Mouse (Mus musculus): Measurements from ENCODE around the gene Cry2. TPM values are rescaled to one million over a fixed set of nuclear protein-coding genes. Genes with fewer than 3 reads are reported as not detected.

Cry2 gene
- polyA plus RNA-seq, 1 experiment from 2014 or later, result 29.8 TPM

DNA sequence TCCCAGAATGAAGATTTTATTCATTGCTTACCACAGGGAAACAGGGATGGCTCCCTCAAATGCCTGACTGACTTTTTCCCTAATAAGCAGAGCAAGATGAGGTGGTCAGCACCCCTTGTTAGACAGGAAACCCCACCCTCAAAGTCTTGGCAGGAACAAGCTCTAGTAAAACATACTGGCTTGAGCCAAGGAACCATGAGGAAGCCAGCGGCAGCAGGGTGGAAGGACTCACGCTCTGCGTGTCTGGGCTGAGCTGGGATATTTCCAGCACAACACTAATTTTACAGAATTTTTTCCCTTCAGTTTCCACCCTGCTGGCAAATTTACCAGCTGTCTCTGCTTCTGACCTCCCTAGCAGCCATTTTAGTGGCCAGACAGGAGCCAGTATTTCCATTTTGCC, 7.4 kb downstream of the Cry2 start:
- no peak overlapping the region; the same call in 1 of the 2 replicates for H3K9ac ChIP-seq (ENCODE audit: low read length)
- peak overlapping the region; percentile 69; the same call in 1 of the 2 replicates for H3K27ac ChIP-seq (ENCODE audit: low read length)
- no peak for ATAC-seq (ENCODE audit: low read depth)
- H3K9me3 ChIP-seq (ENCODE audit: control insufficient read depth, low read length), result no peaks in the 10 kb centered on the region
- no peak overlapping the region for H3K4me3 ChIP-seq (ENCODE audit: low read length)
- H3K36me3 ChIP-seq (ENCODE audit: control insufficient read depth, insufficient read depth, low read length), result peaks cover 13% of the 10 kb centered on the region
- no peak overlapping the region for H3K4me2 ChIP-seq (ENCODE audit: low read depth, low read length)
- peaks cover 77% of the 10 kb centered on the region for H3K4me1 ChIP-seq (replicated peaks; ENCODE audit: control insufficient read depth, insufficient read depth, low read length)
- WGBS, result 52% methylated on average over 3 of the region's 3 CpGs
- no peaks in the 10 kb centered on the region for H3K27me3 ChIP-seq (ENCODE audit: control insufficient read depth, insufficient read depth, low read depth, low read length)

GRCm38 (mm10) chr2:92425366-92425765, 8.5 kb downstream of the Cry2 start:
- peaks cover 67% of the 10 kb centered on the region for H3K4me1 ChIP-seq (replicated peaks; ENCODE audit: control insufficient read depth, insufficient read depth, low read length)
- H3K9me3 ChIP-seq (ENCODE audit: control insufficient read depth, low read length), result no peaks in the 10 kb centered on the region
- no peak overlapping the region for H3K4me3 ChIP-seq (ENCODE audit: low read length)
- H3K27me3 ChIP-seq (ENCODE audit: control insufficient read depth, insufficient read depth, low read depth, low read length), result no peaks in the 10 kb centered on the region
- H3K9ac ChIP-seq (ENCODE audit: low read length), result no peak overlapping the region
- peak overlapping the region; percentile 70 for H3K27ac ChIP-seq (ENCODE audit: low read length)
- 62% methylated on average over 4 of the region's 4 CpGs for WGBS
- H3K36me3 ChIP-seq (ENCODE audit: control insufficient read depth, insufficient read depth, low read length), result peaks cover 18% of the 10 kb centered on the region
- H3K4me2 ChIP-seq (ENCODE audit: low read depth, low read length), result peak overlapping the region; percentile 34
- ATAC-seq (ENCODE audit: low read depth), result no peak

DNA sequence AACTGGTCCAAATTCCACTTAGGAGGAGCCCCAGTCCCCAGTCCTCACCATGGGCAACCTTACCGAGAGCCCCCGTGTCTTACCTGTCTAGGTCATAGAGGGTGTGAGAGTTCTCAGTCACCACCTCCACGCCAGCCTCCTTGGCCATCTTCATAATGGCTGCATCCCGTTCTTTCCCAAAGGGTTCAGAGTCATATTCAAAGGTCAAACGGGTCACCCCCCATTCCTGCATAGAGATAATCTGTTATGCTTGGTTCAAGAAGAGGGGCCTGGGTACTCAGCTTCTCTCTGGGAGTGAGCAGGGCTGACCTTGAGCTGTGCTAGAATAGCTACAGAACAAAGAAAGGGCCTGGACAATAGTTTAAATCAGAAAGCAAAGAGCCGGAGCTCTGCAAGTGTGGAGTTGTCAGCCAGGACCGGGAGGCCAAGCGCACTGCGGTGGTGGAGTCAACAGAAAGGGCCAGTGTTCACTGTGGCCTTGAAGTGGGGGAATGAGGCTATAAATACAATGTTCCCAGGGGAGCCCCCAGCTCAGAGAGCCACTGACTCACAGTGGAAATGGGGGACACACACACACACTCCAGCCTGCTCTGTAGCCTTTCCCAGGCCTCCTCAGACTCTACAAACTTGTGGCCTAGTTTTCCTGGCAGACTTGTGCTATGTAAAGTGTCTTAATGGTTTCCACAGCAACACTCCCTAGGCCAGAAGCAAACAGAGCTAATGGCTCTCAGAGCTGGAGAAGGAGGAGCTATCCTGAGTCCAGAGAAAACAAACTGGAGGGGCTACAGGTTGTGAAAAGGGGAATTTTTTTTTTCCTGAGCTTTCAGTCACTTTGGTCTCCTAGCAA, 9.2 kb downstream of the Cry2 start:
- no peaks in the 10 kb centered on the region for H3K27me3 ChIP-seq (ENCODE audit: control insufficient read depth, insufficient read depth, low read depth, low read length)
- peaks cover 23% of the 10 kb centered on the region for H3K36me3 ChIP-seq (ENCODE audit: control insufficient read depth, insufficient read depth, low read length)
- ATAC-seq (ENCODE audit: low read depth), result peak; percentile 67
- H3K4me1 ChIP-seq (replicated peaks; ENCODE audit: control insufficient read depth, insufficient read depth, low read length), result peaks cover 61% of the 10 kb centered on the region
- 59% methylated on average over 9 of the region's 9 CpGs for WGBS
- H3K4me2 ChIP-seq (ENCODE audit: low read depth, low read length), result peak overlapping the region; percentile 25
- no peaks in the 10 kb centered on the region for H3K9me3 ChIP-seq (ENCODE audit: control insufficient read depth, low read length)
- peak overlapping the region; percentile 86 for H3K27ac ChIP-seq (ENCODE audit: low read length)
- H3K9ac ChIP-seq (ENCODE audit: low read length), result peak overlapping the region; percentile 39; the same call in 1 of the 2 replicates
- no peak overlapping the region for H3K4me3 ChIP-seq (ENCODE audit: low read length)

DNA sequence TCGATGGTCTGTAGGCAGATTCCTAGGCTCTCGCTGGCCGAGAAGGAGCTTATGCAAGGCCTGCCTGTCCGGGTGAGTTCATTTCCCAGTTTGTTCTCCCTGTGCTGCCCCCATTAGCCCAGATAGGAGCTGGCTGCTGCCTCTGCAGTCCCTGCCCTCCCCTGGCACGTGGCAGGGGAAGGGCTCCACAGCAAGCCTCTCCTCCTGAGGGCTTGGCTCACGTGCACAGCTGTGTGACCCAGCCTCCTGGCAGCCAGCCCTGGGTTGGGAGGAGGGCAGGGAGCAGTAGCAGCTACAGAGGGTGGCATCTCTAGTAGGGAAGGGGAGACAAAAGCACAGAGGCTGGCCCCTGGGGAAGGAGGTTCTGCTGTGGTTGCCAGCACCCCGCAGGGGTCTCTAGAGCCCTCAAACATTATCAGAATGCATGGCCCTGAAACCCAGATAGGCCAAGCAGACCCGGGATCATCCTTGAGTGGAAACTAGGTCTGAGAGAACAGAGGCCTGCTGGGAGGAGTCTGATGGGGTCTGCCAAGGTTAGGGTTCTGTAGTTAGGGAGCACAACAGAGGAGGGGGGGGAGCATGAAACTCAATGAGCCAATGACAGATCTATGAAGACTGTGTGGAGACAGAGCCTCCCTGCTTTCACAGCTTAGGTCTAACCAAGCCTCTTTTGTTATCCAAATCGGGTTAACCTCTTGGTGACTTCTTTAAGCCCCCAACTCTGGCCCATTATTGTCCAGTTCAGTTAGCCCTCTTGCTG, 10.0 kb downstream of the Cry2 start:
- H3K27me3 ChIP-seq (ENCODE audit: control insufficient read depth, insufficient read depth, low read depth, low read length), result no peaks in the 10 kb centered on the region
- no peak overlapping the region for H3K4me2 ChIP-seq (ENCODE audit: low read depth, low read length)
- ATAC-seq (ENCODE audit: low read depth), result peak; percentile 78
- peaks cover 54% of the 10 kb centered on the region for H3K4me1 ChIP-seq (replicated peaks; ENCODE audit: control insufficient read depth, insufficient read depth, low read length)
- H3K36me3 ChIP-seq (ENCODE audit: control insufficient read depth, insufficient read depth, low read length), result peaks cover 25% of the 10 kb centered on the region
- H3K9me3 ChIP-seq (ENCODE audit: control insufficient read depth, low read length), result no peaks in the 10 kb centered on the region
- 55% methylated on average over 9 of the region's 9 CpGs for whole genome bisulfite sequencing
- peak overlapping the region; percentile 8 for H3K9ac ChIP-seq (ENCODE audit: low read length)
- no peak overlapping the region for H3K4me3 ChIP-seq (ENCODE audit: low read length)
- peak overlapping the region; percentile 86 for H3K27ac ChIP-seq (ENCODE audit: low read length)

GRCm38 (mm10) chr2:92423156-92423555, 10.7 kb downstream of the Cry2 start:
- no peak for ATAC-seq (ENCODE audit: low read depth)
- WGBS, result 92% methylated on average over 9 of the region's 9 CpGs
- Histone ChIP-seq H3K36me3 (ENCODE audit: control insufficient read depth, insufficient read depth, low read length) (peaks cover 31% of the 10 kb centered on the region), H3K9ac (ENCODE audit: low read length) (no peak overlapping the region), H3K4me2 (ENCODE audit: low read depth, low read length) (no peak overlapping the region), H3K27me3 (ENCODE audit: control insufficient read depth, insufficient read depth, low read depth, low read length) (no peaks in the 10 kb centered on the region), H3K4me1 (replicated peaks; ENCODE audit: control insufficient read depth, insufficient read depth, low read length) (peaks cover 47% of the 10 kb centered on the region), H3K27ac (ENCODE audit: low read length) (peak overlapping the region; percentile 86), H3K4me3 (ENCODE audit: low read length) (no peak overlapping the region), H3K9me3 (ENCODE audit: control insufficient read depth, low read length) (no peaks in the 10 kb centered on the region)

DNA sequence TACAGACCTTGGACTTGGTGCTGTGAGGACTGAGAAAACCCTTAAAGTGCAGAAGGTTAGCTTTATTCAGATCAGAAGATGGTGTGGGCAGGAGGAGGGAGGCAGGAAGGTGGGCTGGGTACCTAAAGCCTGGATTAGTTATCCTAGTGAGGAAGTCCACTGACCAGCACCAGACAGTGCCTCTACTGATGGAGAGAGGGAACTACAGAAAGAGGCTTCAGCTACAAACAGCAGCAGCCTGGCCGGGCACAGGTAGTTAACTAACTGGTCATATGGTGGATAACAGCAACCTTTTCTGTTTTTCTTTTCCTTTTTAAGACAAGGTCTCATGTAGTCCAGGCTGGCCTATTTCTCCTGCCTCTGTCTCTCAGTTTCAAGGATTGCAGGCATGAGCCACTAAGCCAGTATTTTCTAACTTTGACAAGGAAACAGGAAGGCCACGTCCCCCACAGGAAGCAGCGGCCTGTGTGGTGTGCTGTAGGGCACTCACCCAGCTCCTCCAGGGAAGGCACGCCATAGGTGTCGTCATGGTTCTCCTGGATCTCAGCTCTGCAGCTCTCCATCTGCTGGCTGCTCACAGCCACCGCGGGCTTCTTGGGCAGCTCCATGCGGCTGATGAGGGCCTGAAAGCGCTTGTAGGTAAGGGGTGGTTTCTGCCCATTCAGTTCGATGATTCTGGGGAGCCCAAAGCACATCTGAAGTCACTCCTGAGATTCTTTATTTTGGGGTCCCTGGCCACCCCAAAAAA, 11.3 kb downstream of the Cry2 start:
- ATAC-seq (ENCODE audit: low read depth), result no peak
- Histone ChIP-seq H3K27ac (ENCODE audit: low read length) (no peak overlapping the region), H3K27me3 (ENCODE audit: control insufficient read depth, insufficient read depth, low read depth, low read length) (no peaks in the 10 kb centered on the region), H3K36me3 (ENCODE audit: control insufficient read depth, insufficient read depth, low read length) (peaks cover 31% of the 10 kb centered on the region), H3K4me2 (ENCODE audit: low read depth, low read length) (no peak overlapping the region), H3K9me3 (ENCODE audit: control insufficient read depth, low read length) (no peaks in the 10 kb centered on the region), H3K4me1 (replicated peaks; ENCODE audit: control insufficient read depth, insufficient read depth, low read length) (peaks cover 43% of the 10 kb centered on the region), H3K4me3 (ENCODE audit: low read length) (no peak overlapping the region), H3K9ac (ENCODE audit: low read length) (no peak overlapping the region)
- 61% methylated on average over 10 of the region's 10 CpGs for WGBS

DNA sequence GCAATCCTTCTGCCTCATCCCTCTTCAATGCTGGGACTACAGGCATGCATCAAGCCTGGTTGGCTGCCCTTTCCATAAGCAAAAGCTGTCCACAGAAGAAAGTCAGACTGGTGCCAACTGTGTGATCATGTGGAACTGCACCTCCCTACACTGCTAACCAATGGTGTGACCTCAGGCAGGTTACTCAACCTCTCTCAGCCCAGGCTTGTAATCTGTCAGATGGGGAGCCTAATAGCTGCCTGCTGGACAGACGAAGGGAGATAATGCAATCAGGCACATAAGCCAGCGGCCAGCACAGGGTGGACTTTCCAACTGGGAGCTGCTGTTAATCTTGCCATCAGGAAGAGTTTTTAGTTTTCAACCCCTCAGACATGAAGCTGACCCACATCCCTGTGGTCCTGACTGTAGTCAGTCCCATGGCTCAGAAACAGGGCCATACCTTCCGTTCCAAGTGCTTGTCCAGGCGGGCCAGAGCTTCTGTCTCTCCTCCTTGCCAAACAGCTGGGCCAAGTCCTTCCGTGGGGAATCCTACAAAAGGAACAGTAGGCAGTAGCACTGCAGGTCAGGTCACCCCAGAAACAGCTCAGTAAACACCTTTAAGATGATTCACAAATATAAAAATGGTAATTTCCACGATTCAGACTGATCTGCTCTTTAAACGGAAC, 12.0 kb downstream of the Cry2 start:
- H3K9me3 ChIP-seq (ENCODE audit: control insufficient read depth, low read length), result no peaks in the 10 kb centered on the region
- H3K27me3 ChIP-seq (ENCODE audit: control insufficient read depth, insufficient read depth, low read depth, low read length), result no peaks in the 10 kb centered on the region
- no peak overlapping the region for H3K9ac ChIP-seq (ENCODE audit: low read length)
- H3K4me1 ChIP-seq (replicated peaks; ENCODE audit: control insufficient read depth, insufficient read depth, low read length), result peaks cover 36% of the 10 kb centered on the region
- no peak for ATAC-seq (ENCODE audit: low read depth)
- H3K27ac ChIP-seq (ENCODE audit: low read length), result no peak overlapping the region
- H3K4me3 ChIP-seq (ENCODE audit: low read length), result no peak overlapping the region
- no peak overlapping the region for H3K4me2 ChIP-seq (ENCODE audit: low read depth, low read length)
- H3K36me3 ChIP-seq (ENCODE audit: control insufficient read depth, insufficient read depth, low read length), result peaks cover 34% of the 10 kb centered on the region
- 89% methylated on average over 7 of the region's 7 CpGs for WGBS

GRCm38 (mm10) chr2:92411705-92412104, 22.1 kb downstream of the Cry2 start:
- peaks cover 68% of the 10 kb centered on the region for H3K36me3 ChIP-seq (ENCODE audit: control insufficient read depth, insufficient read depth, low read length)
- ATAC-seq (ENCODE audit: low read depth), result no peak
- no peaks in the 10 kb centered on the region for H3K27me3 ChIP-seq (ENCODE audit: control insufficient read depth, insufficient read depth, low read depth, low read length)
- no peak overlapping the region for H3K27ac ChIP-seq (ENCODE audit: low read length)
- H3K4me1 ChIP-seq (replicated peaks; ENCODE audit: control insufficient read depth, insufficient read depth, low read length), result no peaks in the 10 kb centered on the region
- H3K4me2 ChIP-seq (ENCODE audit: low read depth, low read length), result no peak overlapping the region
- no peak overlapping the region for H3K9ac ChIP-seq (ENCODE audit: low read length)
- H3K4me3 ChIP-seq (ENCODE audit: low read length), result no peak overlapping the region
- 86% methylated on average over 10 of the region's 10 CpGs for WGBS
- H3K9me3 ChIP-seq (ENCODE audit: control insufficient read depth, low read length), result no peaks in the 10 kb centered on the region

Data from lung, embryonic 16.5 days (tissue).